Mouse (Mus musculus) adipocyte (in vitro differentiated cells): ENCODE measurements around the gene Ints4.
"Not testable (repeated sequence)": the region's sequence is repeated elsewhere in the genome, so short reads cannot be mapped to it uniquely, and the experiment has no call there.

Experiments
- DNase-seq: peaks from one replicate; pipeline ENCODE4 v3.0.0-alpha.2; 2016; ENCODE audit warnings: low spot score

Ints4 gene

GRCm38 (mm10) chr7:97480821-97481339, at the start of gene Ints4:
Ints4 (plus strand) TSS chr7:97480956.
- DNase-seq, result peak; percentile 95

- DNase-seq, result not testable (repeated sequence)
These were observed 47.2 kb upstream of the Ints4 start for GRCm38 (mm10) chr7:97433517-97433916.

DNA sequence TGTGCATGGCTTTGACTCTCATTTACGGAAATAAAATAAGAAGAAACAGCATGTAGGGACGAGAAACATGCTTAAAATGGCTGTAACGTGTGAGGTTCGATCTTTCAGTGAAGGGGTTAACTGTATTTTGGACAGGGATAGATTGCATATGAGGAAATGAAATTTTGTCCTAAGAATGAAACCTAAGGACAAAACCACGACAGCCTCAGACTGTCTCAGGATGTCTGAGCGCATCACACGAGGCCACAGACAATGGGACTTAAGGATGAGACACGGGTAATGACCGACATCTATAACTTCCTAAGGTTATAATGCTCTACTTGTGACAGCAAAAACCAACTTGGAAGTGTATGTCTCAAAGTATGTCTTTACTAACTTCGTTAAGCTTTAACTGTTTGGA, 46.2 kb upstream of the Ints4 start:
- DNase-seq, result no peak

DNA sequence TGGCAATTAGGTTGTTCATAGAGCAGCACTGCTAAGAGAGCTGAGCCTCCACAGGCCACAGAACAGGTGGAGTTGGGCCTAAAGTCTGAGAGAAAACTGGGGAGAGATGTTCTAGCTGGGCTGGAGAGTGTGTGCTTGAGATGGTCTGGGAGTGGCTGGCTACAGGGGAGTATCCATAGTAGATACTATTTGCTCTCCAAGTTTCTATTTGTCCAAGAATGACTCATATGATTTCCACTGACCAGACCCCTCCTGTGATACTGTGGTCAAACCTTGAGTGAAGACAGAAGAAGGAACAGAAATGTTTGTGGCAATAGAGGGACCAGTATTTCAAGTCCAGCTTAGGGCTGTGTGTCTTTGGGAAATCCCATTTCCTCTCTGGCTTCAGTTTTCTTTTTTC, 41.8 kb upstream of the Ints4 start:
- DNase-seq, result no peak

GRCm38 (mm10) chr7:97446171-97446925, 34.4 kb upstream of the Ints4 start:
- DNase-seq, result peak; percentile 85

DNA sequence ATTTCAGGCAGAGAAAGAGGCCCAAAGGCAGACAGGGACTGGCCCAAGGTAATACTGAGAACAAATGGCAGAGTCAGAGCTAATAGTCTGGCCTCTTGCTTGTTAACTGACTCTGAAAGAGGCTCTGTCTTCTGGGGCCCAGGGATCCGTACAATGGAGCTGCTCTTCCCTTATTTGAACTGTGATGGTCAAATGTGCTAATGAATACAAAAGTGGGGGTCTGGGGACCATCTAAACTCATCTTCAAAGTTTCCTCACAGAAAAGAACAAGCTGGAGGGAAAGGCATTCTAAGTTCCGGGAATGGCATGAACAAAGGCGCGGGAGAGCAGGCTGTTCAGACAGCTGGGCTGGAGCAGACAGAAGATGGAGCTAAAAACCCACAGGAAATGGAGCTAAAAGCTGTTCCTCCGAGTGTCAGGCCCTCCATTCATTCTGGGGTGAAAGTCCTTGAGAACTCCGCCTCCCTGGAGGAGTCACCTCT, 33.7 kb upstream of the Ints4 start:
- DNase-seq, result peak; percentile 47

- DNase-seq, result not testable (repeated sequence)
These were observed 29.7 kb upstream of the Ints4 start, which contains the start of gene Kctd14 for GRCm38 (mm10) chr7:97451023-97451422. Kctd14 (plus strand) TSS chr7:97451323.

GRCm38 (mm10) chr7:97452196-97452595, 28.6 kb upstream of the Ints4 start:
- DNase-seq, result no peak

DNA sequence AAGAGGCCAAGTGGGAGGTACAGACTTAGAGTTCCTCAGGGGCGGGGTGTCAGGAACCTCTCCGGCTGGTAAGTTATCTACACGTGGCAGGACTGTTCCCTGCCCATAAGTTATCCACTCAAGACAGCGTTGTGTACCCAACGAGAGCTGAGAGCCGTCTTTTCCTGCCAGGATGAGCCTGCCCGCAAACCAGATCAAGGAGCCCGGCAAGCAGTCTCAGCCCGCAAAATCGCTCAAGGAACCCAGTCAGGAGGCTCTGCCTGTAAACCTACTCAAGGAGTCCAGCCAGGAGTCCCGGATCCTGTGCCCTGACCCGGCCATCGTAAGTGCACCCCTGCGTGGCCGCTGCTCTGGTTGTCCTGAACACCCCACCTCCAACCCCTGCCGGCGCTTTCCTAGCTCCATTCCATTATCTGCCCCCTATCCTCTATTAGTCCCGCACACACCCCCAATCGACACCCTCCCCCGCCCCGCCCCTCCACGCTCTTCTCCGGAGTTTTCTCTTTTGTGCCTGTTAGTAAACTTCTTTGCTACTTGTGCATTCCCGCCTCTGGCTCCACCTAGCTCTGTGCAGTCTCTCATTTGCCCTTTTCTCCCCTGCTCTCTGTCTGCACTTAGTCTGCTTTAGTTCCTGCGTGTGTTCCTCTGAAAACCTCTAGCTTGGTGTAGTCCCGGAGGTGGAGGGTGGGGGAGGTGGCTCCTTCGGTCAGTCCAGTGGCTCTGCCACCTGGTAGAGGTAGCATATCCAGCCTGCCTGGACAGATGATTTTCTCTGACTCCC, 27.4 kb upstream of the Ints4 start:
- DNase-seq, result peak; percentile 55

DNA sequence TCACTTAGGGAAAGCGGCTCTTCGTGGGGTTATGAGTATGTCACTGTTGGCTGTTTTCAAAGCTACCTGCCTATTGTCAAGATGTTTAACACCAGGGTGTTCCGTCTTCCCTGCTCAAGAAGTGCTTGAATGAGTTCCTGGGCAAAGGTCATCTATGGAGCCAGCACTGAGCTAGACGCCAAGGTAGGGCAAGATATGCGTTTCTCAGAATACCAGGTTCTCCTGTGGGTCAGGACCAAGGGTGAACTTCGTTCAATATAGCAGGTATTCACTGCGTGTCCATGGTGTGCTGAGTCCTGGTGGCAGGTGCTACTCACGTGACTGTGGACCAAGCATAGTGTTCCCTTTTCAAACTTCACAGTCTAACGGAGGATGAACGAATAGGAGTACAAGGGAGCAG, 26.0 kb upstream of the Ints4 start:
- DNase-seq, result no peak

DNA sequence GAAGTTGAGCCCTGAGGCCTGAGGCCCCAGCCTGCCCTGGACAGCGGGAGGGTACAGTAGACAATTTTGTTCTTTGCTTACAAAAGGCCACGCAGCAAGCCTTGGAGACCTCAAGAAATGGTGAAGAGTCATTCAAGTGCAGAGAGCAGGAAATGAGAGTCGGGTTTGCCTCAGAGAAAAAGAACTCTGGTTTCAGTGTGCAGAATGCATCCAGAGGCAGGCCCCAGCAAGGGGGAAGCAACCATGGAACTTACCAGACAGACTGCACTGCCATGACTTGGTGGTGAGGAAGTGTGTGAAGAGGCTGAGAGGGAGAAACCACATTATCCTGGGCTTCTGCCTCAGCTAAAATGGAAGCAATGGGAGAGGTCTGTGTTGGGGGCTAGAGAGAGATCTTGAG, 25.2 kb upstream of the Ints4 start:
- DNase-seq, result no peak

DNA sequence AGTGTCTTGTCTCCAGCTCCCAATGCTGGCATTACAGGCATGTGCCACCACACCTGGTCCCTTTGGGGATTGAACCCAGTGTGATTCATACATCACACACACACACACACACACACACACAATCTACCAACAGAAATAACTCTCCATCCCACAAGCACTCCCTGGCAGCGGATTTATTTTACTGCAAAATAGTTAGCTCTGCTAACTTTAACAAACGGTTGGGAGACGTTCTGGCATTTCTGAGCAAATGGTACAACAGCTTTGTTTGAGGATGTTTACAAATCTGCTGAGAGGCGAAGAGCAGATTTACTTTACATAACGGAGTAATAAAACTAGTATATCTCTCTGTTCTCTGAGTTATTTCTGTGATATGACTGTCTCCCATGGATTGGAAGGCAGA, 7.8 kb upstream of the Ints4 start:
- no peak for DNase-seq

GRCm38 (mm10) chr7:97479349-97479748, 1.4 kb upstream of the Ints4 start:
- DNase-seq, result peak; percentile 87

GRCm38 (mm10) chr7:97480290-97480689, 466 bp upstream of the Ints4 start:
- no peak for DNase-seq

- DNase-seq, result no peak
These were observed 2.6 kb downstream of the Ints4 start for GRCm38 (mm10) chr7:97483378-97483777.

GRCm38 (mm10) chr7:97491157-97491556, 10.4 kb downstream of the Ints4 start:
- DNase-seq, result no peak

DNA sequence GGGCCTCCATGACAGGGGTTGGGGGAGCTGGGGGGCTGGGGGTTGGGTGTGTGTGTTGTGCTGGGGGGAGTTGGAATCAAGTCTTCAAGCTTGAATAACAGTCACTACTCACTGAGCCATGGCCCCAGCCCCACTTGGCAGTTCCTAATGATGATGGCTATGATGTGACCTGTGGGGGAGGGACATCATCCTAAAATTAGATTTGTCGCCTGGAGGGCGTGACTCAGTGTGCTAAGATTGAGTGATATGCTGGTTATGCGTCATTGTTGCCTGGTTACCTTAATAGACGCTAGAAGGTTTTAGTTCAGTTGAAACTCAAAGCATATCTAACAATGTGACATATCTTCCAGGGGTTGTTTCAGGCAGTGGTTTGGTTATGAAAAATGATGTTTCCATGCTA, 11.7 kb downstream of the Ints4 start:
- peak; percentile 26 for DNase-seq

DNA sequence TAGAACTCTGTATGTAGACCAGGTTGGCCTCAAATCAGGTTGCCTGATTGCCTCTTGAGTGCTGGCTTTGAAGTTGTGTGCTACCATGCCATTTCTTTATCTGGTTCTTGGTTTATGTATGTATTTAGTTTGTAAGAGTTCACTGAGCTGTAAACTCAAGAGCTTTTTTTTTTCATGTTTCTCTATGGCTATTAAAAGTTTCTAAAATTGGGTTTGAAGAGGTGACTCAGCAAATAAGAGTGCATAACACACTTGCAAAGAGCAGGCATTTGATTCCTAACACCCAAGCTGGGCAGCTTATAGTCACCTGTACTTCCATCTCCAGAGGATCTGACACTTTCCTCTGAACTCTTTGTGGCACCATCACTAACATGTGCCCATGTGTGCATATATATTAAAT, 14.3 kb downstream of the Ints4 start:
- no peak for DNase-seq

GRCm38 (mm10) chr7:97500555-97501209, 19.9 kb downstream of the Ints4 start:
- no peak for DNase-seq

DNA sequence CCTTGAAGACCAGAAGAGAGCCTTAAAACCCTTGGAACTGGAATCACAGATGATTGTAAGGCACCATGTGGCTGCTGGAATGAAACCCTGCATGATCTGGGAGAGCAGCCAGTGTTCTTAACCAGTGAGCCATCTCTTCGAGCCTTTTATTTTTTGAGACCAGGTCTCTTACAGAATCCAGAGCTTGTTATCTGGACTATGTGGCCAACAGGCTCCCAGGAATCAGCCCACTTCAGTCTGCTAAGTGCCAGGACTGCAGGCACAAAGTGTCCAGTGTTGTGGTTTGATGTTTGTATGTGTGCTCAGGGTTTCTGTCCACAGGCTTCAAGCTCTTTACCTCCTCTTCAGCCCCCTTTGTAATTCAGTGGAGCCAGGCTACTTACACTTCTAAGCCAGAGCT, 34.0 kb downstream of the Ints4 start:
- no peak for DNase-seq

- DNase-seq, result no peak
These were observed 39.2 kb downstream of the Ints4 start for GRCm38 (mm10) chr7:97519935-97520334.

- DNase-seq, result no peak
These were observed 54.8 kb downstream of the Ints4 start for GRCm38 (mm10) chr7:97535531-97535930.
